Mouse (Mus musculus) frontal cortex, postnatal 25 days (tissue): ENCODE data around the gene Slc45a2.
"Not testable (repeated sequence)": the region's sequence is repeated elsewhere in the genome, so short reads cannot be mapped to it uniquely, and the experiment has no call there.

Experiments used
- DNase-seq, 2 experiments: peaks; one replicate each; pipeline ENCODE4 v3.0.0; 2022; ENCODE audit warnings: low spot score in 2 of 2

Slc45a2 gene

GRCm38 (mm10) chr15:11000421-11000820 lies at the start of gene Slc45a2:
TSS of gene Slc45a2 (plus strand) at chr15:11000721.
- no peak for DNase-seq

- no peak for DNase-seq
Measured at GRCm38 (mm10) chr15:10951951-10952759, 48.4 kb upstream of the Slc45a2 start, which contains the start of gene C1qtnf3. TSS of gene C1qtnf3 (plus strand) at chr15:10952332.

- DNase-seq = no peak
Measured at GRCm38 (mm10) chr15:10952760-10953305, 47.7 kb upstream of the Slc45a2 start.

GRCm38 (mm10) chr15:10953465-10953864 lies 47.1 kb upstream of the Slc45a2 start:
- DNase-seq = no peak

- DNase-seq = no peak
Measured at GRCm38 (mm10) chr15:10954381-10955016, 46.0 kb upstream of the Slc45a2 start.

- no peak for DNase-seq
Measured at GRCm38 (mm10) chr15:10955156-10955555, 45.4 kb upstream of the Slc45a2 start.

GRCm38 (mm10) chr15:10956706-10957105 lies 43.8 kb upstream of the Slc45a2 start:
- no peak for DNase-seq

GRCm38 (mm10) chr15:10959277-10960026 lies 41.1 kb upstream of the Slc45a2 start:
- no peak for DNase-seq

- DNase-seq = no peak
Measured at GRCm38 (mm10) chr15:10960267-10960666, 40.3 kb upstream of the Slc45a2 start.

- no peak for DNase-seq
Measured at GRCm38 (mm10) chr15:10962601-10963000, 37.9 kb upstream of the Slc45a2 start.

GRCm38 (mm10) chr15:10969439-10969838 lies 31.1 kb upstream of the Slc45a2 start:
- no peak for DNase-seq

GRCm38 (mm10) chr15:10970777-10971176 lies 29.7 kb upstream of the Slc45a2 start:
- DNase-seq = no peak

- no peak for DNase-seq
Measured at GRCm38 (mm10) chr15:10977151-10977550, 23.4 kb upstream of the Slc45a2 start.

- DNase-seq = no peak
Measured at GRCm38 (mm10) chr15:10980712-10981111, 19.8 kb upstream of the Slc45a2 start.

- DNase-seq = peak; percentile 84 to 86
Measured at GRCm38 (mm10) chr15:10981377-10982063, 19.0 kb upstream of the Slc45a2 start, which contains the start of gene Amacr. TSS of gene Amacr (plus strand) at chr15:10981756.

- no peak for DNase-seq
Measured at GRCm38 (mm10) chr15:10982064-10982435, 18.5 kb upstream of the Slc45a2 start.

- DNase-seq = no peak
Measured at GRCm38 (mm10) chr15:10985756-10986155, 14.8 kb upstream of the Slc45a2 start.

GRCm38 (mm10) chr15:10986477-10986876 lies 14.0 kb upstream of the Slc45a2 start:
- not testable (repeated sequence) for DNase-seq

GRCm38 (mm10) chr15:10990411-10990810 lies 10.1 kb upstream of the Slc45a2 start:
- no peak for DNase-seq

GRCm38 (mm10) chr15:10991566-10991965 lies 9.0 kb upstream of the Slc45a2 start:
- DNase-seq = no peak

GRCm38 (mm10) chr15:10999832-11000231 lies 689 bp upstream of the Slc45a2 start:
- no peak for DNase-seq
